Mouse (Mus musculus): ENCODE data around the gene Crybb3. TPM values are rescaled to one million over a fixed set of nuclear protein-coding genes. Genes with fewer than 3 reads are reported as not detected.

Crybb3 gene
- polyA plus RNA-seq, 1 experiment from 2014 or later = 1.1 TPM

- 0 out of 2 replicates have a peak, but pooled peaks cover 4% of the 10 kb centered on the region for H3K4me1 ChIP-seq
- H3K9me3 ChIP-seq = no peaks in the 10 kb centered on the region
- H3K27me3 ChIP-seq (replicated peaks) = no peaks in the 10 kb centered on the region
- H3K9ac ChIP-seq = no peak overlapping the region
- peaks cover 6% of the 10 kb centered on the region; the same call in 1 of the 2 replicates for H3K36me3 ChIP-seq
- ATAC-seq (ENCODE audit: insufficient read depth, low FRiP score, low read depth) = no peak
- H3K4me2 ChIP-seq = no peak overlapping the region
- H3K4me3 ChIP-seq (replicated peaks) = no peak overlapping the region
- WGBS = 79% methylated on average over 10 of the region's 10 CpGs
- H3K27ac ChIP-seq = no peak overlapping the region
Observed at GRCm38 (mm10) chr5:113101457-113101856, 20.1 kb upstream of the Crybb3 start.

- 67% methylated on average over 11 of the region's 11 CpGs for WGBS
- Histone ChIP-seq H3K9me3 (no peaks in the 10 kb centered on the region), H3K36me3 (peaks cover 12% of the 10 kb centered on the region; the same call in 1 of the 2 replicates), H3K4me3 (replicated peaks) (no peak overlapping the region), H3K27me3 (replicated peaks) (no peaks in the 10 kb centered on the region), H3K4me2 (no peak overlapping the region), H3K27ac (no peak overlapping the region), H3K9ac (no peak overlapping the region), H3K4me1 (0 out of 2 replicates have a peak, but pooled peaks cover 4% of the 10 kb centered on the region)
- ATAC-seq (ENCODE audit: insufficient read depth, low FRiP score, low read depth) = no peak
Observed at GRCm38 (mm10) chr5:113100422-113100821, 19.0 kb upstream of the Crybb3 start.

DNA sequence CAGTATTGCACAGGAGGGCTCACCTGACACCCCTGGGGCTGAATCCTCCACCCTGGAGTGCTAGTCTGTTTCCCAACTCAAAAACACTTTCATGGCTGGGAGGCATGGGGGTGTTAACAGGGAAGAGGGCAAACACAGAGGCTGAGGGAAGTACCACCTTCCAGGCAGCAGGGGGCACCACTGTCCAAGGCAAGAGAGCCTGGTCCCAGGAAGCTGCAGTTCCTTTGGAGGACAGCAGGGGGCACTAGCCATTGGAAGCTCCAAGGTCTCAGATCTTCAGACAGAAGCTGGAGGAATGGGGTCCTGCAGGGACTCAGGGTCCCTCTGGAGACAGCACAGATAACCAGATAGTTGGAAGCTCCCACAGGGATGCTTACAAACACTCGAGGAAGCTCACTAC is 18.2 kb upstream of the Crybb3 start:
- Histone ChIP-seq H3K4me1 (0 out of 2 replicates have a peak, but pooled peaks cover 4% of the 10 kb centered on the region), H3K4me3 (replicated peaks) (no peak overlapping the region), H3K27me3 (replicated peaks) (no peaks in the 10 kb centered on the region), H3K27ac (no peak overlapping the region), H3K9me3 (no peaks in the 10 kb centered on the region), H3K36me3 (peaks cover 12% of the 10 kb centered on the region; the same call in 1 of the 2 replicates), H3K4me2 (no peak overlapping the region), H3K9ac (no peak overlapping the region)
- peak; percentile 18; the same call in 1 of the 2 replicates for ATAC-seq (ENCODE audit: insufficient read depth, low FRiP score, low read depth)
- WGBS = 22% methylated on average over 1 of the region's 1 CpGs

- H3K4me1 ChIP-seq = 0 out of 2 replicates have a peak, but pooled peaks cover 4% of the 10 kb centered on the region
- H3K9ac ChIP-seq = no peak overlapping the region
- 88% methylated on average over 17 of the region's 17 CpGs for WGBS
- no peak overlapping the region for H3K4me2 ChIP-seq
- ATAC-seq (ENCODE audit: insufficient read depth, low FRiP score, low read depth) = no peak
- H3K36me3 ChIP-seq = peaks cover 12% of the 10 kb centered on the region; the same call in 1 of the 2 replicates
- no peak overlapping the region for H3K27ac ChIP-seq
- H3K9me3 ChIP-seq = no peaks in the 10 kb centered on the region
- no peak overlapping the region for H3K4me3 ChIP-seq (replicated peaks)
- H3K27me3 ChIP-seq (replicated peaks) = no peaks in the 10 kb centered on the region
Observed at GRCm38 (mm10) chr5:113097551-113097950, 16.2 kb upstream of the Crybb3 start.

GRCm38 (mm10) chr5:113095456-113095855 is 14.1 kb upstream of the Crybb3 start:
- Histone ChIP-seq H3K4me2 (no peak overlapping the region), H3K4me3 (replicated peaks) (no peak overlapping the region), H3K36me3 (peaks cover 26% of the 10 kb centered on the region; the same call in 1 of the 2 replicates), H3K4me1 (0 out of 2 replicates have a peak, but pooled peaks cover 4% of the 10 kb centered on the region), H3K27ac (no peak overlapping the region), H3K27me3 (replicated peaks) (no peaks in the 10 kb centered on the region), H3K9me3 (no peaks in the 10 kb centered on the region), H3K9ac (no peak overlapping the region)
- no peak for ATAC-seq (ENCODE audit: insufficient read depth, low FRiP score, low read depth)
- 82% methylated on average over 18 of the region's 18 CpGs for WGBS

DNA sequence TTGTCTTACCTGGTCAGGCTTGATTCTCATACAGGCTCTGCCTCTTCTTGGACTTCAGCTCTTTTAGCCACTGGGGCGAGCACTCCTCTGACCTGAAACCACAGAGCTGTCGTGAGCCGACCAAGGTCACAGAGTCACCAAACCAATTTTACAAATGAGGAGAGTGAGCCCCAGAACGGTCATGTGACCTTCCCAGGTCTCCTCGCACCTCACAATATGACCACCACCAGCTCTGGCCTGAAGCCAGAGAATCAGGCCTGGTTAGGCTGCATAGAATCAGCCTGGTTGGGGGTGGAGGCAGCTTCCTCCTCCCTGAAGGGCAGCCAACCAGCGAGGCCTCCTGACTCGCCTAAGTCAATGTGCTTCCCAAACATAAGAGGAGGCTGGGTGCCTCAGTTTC is 11.0 kb upstream of the Crybb3 start:
- no peak overlapping the region for H3K4me2 ChIP-seq
- no peak for ATAC-seq (ENCODE audit: insufficient read depth, low FRiP score, low read depth)
- 69% methylated on average over 7 of the region's 7 CpGs for WGBS
- H3K36me3 ChIP-seq = peaks cover 30% of the 10 kb centered on the region; the same call in 1 of the 2 replicates
- no peak overlapping the region for H3K9ac ChIP-seq
- H3K4me1 ChIP-seq = no peaks in the 10 kb centered on the region
- no peak overlapping the region for H3K4me3 ChIP-seq (replicated peaks)
- H3K9me3 ChIP-seq = no peaks in the 10 kb centered on the region
- no peak overlapping the region for H3K27ac ChIP-seq
- no peaks in the 10 kb centered on the region for H3K27me3 ChIP-seq (replicated peaks)

DNA sequence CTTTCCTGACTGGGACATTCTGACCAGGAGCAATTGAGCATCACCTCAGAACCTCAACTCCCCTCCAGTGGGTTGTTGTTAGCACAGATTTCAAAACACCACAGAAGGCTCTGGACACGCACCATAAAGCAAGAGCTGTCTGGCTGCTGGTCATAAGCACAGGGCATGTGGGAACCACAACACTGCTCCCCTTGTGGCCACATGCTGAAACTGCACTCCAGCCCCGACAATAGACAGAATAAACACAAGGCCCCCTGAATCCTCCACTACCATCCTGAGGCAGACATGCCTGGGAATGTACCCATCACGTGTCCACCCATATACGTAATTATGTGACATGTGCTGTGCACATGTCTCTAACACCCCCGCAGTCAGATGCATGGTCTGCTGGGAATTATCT is 9.8 kb upstream of the Crybb3 start:
- H3K27me3 ChIP-seq (replicated peaks) = no peaks in the 10 kb centered on the region
- H3K4me2 ChIP-seq = no peak overlapping the region
- ATAC-seq (ENCODE audit: insufficient read depth, low FRiP score, low read depth) = no peak
- H3K36me3 ChIP-seq = peaks cover 23% of the 10 kb centered on the region; the same call in 1 of the 2 replicates
- H3K9ac ChIP-seq = no peak overlapping the region
- WGBS = 56% methylated on average over 5 of the region's 5 CpGs
- H3K4me3 ChIP-seq (replicated peaks) = no peak overlapping the region
- H3K9me3 ChIP-seq = no peaks in the 10 kb centered on the region
- no peak overlapping the region for H3K27ac ChIP-seq
- no peaks in the 10 kb centered on the region for H3K4me1 ChIP-seq

GRCm38 (mm10) chr5:113090750-113091149 is 9.4 kb upstream of the Crybb3 start:
- Histone ChIP-seq H3K4me3 (replicated peaks) (no peak overlapping the region), H3K27ac (no peak overlapping the region), H3K27me3 (replicated peaks) (no peaks in the 10 kb centered on the region), H3K36me3 (peaks cover 19% of the 10 kb centered on the region; the same call in 1 of the 2 replicates), H3K4me1 (no peaks in the 10 kb centered on the region), H3K9me3 (no peaks in the 10 kb centered on the region), H3K4me2 (no peak overlapping the region), H3K9ac (no peak overlapping the region)
- 85% methylated on average over 11 of the region's 11 CpGs for WGBS
- no peak for ATAC-seq (ENCODE audit: insufficient read depth, low FRiP score, low read depth)

DNA sequence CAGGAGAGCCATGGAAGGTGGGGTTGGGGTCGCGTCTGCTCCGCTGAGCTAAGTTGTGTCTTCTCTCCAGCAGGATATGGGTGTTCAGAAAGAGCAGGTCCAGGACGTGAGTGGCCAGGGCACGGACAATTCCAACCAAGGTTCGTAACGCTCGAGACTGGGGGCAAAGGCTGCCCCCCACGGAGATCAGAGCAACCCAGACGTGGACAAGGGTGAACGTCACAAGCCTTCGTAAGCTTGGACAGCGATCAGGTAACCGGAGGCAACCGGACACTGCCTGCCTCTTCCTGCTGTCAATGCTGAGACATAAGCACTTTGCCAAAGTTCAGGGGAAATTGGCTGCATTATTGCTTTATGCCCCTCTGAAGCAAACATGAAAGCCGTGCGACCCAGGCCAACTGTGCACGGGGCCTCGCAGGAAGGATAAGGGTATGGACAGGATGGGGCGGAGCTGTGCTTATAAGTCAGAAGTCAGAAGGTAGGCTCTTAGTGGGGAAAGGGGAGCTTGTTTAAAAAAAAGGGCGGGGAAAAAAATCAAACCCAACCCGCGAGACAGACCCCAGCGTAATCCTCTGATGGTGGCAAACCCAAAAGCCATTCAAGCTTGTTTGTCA is 8.8 kb upstream of the Crybb3 start:
- Histone ChIP-seq H3K9me3 (no peaks in the 10 kb centered on the region), H3K36me3 (peaks cover 19% of the 10 kb centered on the region; the same call in 1 of the 2 replicates), H3K27me3 (replicated peaks) (no peaks in the 10 kb centered on the region), H3K4me1 (no peaks in the 10 kb centered on the region), H3K4me3 (replicated peaks) (no peak overlapping the region), H3K27ac (no peak overlapping the region), H3K4me2 (no peak overlapping the region), H3K9ac (no peak overlapping the region)
- ATAC-seq (ENCODE audit: insufficient read depth, low FRiP score, low read depth) = no peak
- 86% methylated on average over 24 of the region's 24 CpGs for WGBS

DNA sequence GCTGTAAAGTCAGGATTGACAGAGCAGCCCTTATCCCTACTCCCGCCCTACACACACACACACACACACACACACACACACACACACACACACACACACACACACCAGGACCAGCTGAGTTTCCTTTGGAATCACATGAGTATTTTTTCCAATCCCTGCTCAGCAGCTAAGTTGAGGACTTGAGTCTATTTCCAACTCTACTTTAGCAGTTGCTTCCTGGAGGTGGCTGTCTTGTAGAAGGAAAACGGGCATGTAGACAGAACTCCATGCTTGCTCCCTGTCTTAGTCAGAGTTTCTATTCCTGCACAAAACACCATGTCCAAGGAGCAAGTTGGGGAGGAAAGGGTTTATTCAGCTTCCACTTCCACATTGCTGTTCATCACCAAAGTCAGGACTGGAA is 6.1 kb upstream of the Crybb3 start:
- WGBS = 81% methylated on average over 2 of the region's 2 CpGs
- Histone ChIP-seq H3K4me1 (0 out of 2 replicates have a peak, but pooled peaks cover 2% of the 10 kb centered on the region), H3K4me2 (no peak overlapping the region), H3K27me3 (replicated peaks) (no peaks in the 10 kb centered on the region), H3K9ac (no peak overlapping the region), H3K27ac (no peak overlapping the region), H3K4me3 (replicated peaks) (no peak overlapping the region), H3K9me3 (no peaks in the 10 kb centered on the region), H3K36me3 (peaks cover 19% of the 10 kb centered on the region; the same call in 1 of the 2 replicates)
- no peak for ATAC-seq (ENCODE audit: insufficient read depth, low FRiP score, low read depth)

- H3K27me3 ChIP-seq (replicated peaks) = no peaks in the 10 kb centered on the region
- WGBS = 60% methylated on average over 4 of the region's 4 CpGs
- no peak overlapping the region for H3K9ac ChIP-seq
- no peak overlapping the region for H3K27ac ChIP-seq
- H3K9me3 ChIP-seq = no peaks in the 10 kb centered on the region
- H3K4me3 ChIP-seq (replicated peaks) = no peak overlapping the region
- peaks cover 19% of the 10 kb centered on the region; the same call in 1 of the 2 replicates for H3K36me3 ChIP-seq
- no peak for ATAC-seq (ENCODE audit: insufficient read depth, low FRiP score, low read depth)
- no peak overlapping the region for H3K4me2 ChIP-seq
- H3K4me1 ChIP-seq = 0 out of 2 replicates have a peak, but pooled peaks cover 3% of the 10 kb centered on the region
Observed at GRCm38 (mm10) chr5:113086990-113087389, 5.6 kb upstream of the Crybb3 start.

DNA sequence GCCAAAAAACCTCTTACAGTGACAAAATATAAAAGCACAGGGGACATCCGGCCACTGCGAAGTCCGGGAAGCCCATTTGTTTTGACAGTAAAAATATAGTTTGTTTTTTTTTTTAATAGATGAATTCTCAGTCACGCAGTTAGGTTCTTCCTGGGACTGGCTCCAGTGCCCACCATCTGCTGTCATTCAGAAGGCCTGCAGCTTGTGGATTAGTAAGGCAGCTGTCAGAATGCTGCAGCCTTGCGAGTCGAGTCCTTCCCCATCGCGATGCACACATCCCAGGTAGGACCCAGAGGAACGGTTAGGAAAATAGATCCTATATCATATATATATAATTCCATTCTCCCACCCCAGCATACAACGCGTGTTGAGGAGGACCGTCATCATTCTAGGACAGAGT is 5.1 kb upstream of the Crybb3 start:
- Histone ChIP-seq H3K9ac (no peak overlapping the region), H3K27ac (no peak overlapping the region), H3K4me1 (0 out of 2 replicates have a peak, but pooled peaks cover 3% of the 10 kb centered on the region), H3K4me3 (replicated peaks) (no peak overlapping the region), H3K27me3 (replicated peaks) (no peaks in the 10 kb centered on the region), H3K36me3 (peaks cover 15% of the 10 kb centered on the region; the same call in 1 of the 2 replicates), H3K9me3 (no peaks in the 10 kb centered on the region), H3K4me2 (no peak overlapping the region)
- 69% methylated on average over 12 of the region's 12 CpGs for WGBS
- ATAC-seq (ENCODE audit: insufficient read depth, low FRiP score, low read depth) = no peak
